Mouse (Mus musculus): Measurements from ENCODE around the gene Fnip2. TPM values are rescaled to one million over a fixed set of nuclear protein-coding genes. Genes with fewer than 3 reads are reported as not detected.
"Not testable (repeated sequence)": the region's sequence is repeated elsewhere in the genome, so short reads cannot be mapped to it uniquely, and the experiment has no call there.

Fnip2 gene
- polyA plus RNA-seq, 1 experiment from 2014 or later: 7.0 TPM

- H3K36me3 ChIP-seq: 0 out of 2 replicates have a peak, but pooled peaks cover 5% of the 10 kb centered on the region
Observed at GRCm38 (mm10) chr3:79452696-79453263, 114.8 kb downstream of the Fnip2 start.

GRCm38 (mm10) chr3:79449361-79449760, 118.2 kb downstream of the Fnip2 start:
- H3K9me3 ChIP-seq: no peaks in the 10 kb centered on the region
- WGBS: 53% methylated on average over 7 of the region's 7 CpGs
- H3K4me3 ChIP-seq: no peak overlapping the region
- no peak overlapping the region for H3K4me2 ChIP-seq (replicated peaks)
- peaks cover 8% of the 10 kb centered on the region; the same call in 1 of the 2 replicates for H3K4me1 ChIP-seq
- H3K27ac ChIP-seq: no peak overlapping the region
- no peaks in the 10 kb centered on the region for H3K36me3 ChIP-seq
- no peaks in the 10 kb centered on the region for H3K27me3 ChIP-seq
- H3K9ac ChIP-seq: no peak overlapping the region
- ATAC-seq (ENCODE audit: insufficient number of reproducible peaks, insufficient read depth, low FRiP score, low TSS enrichment): no peak

More at GRCm38 (mm10) chr3:79452696-79453263, 114.8 kb downstream of the Fnip2 start:
- H3K9me3 ChIP-seq: no peaks in the 10 kb centered on the region
- WGBS: 84% methylated on average over 14 of the region's 14 CpGs
- H3K27ac ChIP-seq: no peak overlapping the region
- no peak overlapping the region for H3K4me2 ChIP-seq (replicated peaks)
- H3K27me3 ChIP-seq: no peaks in the 10 kb centered on the region
- H3K9ac ChIP-seq: no peak overlapping the region
- peaks cover 8% of the 10 kb centered on the region; the same call in 1 of the 2 replicates for H3K4me1 ChIP-seq
- no peak for ATAC-seq (ENCODE audit: insufficient number of reproducible peaks, insufficient read depth, low FRiP score, low TSS enrichment)
- H3K4me3 ChIP-seq: no peak overlapping the region

- H3K4me2 ChIP-seq (replicated peaks): no peak overlapping the region
- H3K27me3 ChIP-seq: no peaks in the 10 kb centered on the region
- 77% methylated on average over 5 of the region's 5 CpGs for WGBS
- no peaks in the 10 kb centered on the region for H3K36me3 ChIP-seq
- peaks cover 8% of the 10 kb centered on the region; the same call in 1 of the 2 replicates for H3K4me1 ChIP-seq
- no peak overlapping the region for H3K4me3 ChIP-seq
- ATAC-seq (ENCODE audit: insufficient number of reproducible peaks, insufficient read depth, low FRiP score, low TSS enrichment): no peak
- H3K9me3 ChIP-seq: no peaks in the 10 kb centered on the region
- no peak overlapping the region for H3K27ac ChIP-seq
- no peak overlapping the region for H3K9ac ChIP-seq
Observed at GRCm38 (mm10) chr3:79448421-79448820, 119.2 kb downstream of the Fnip2 start.

GRCm38 (mm10) chr3:79446648-79447047, 120.9 kb downstream of the Fnip2 start:
- not testable (repeated sequence) for H3K4me1 ChIP-seq; H3K4me2 ChIP-seq (replicated peaks); H3K4me3 ChIP-seq; H3K27ac ChIP-seq; H3K9me3 ChIP-seq; H3K27me3 ChIP-seq; ATAC-seq (ENCODE audit: insufficient number of reproducible peaks, insufficient read depth, low FRiP score, low TSS enrichment); H3K9ac ChIP-seq; H3K36me3 ChIP-seq
- WGBS: 83% methylated on average over 3 of the region's 3 CpGs

- Histone ChIP-seq H3K27ac (no peak overlapping the region), H3K9me3 (no peaks in the 10 kb centered on the region), H3K4me1 (peaks cover 8% of the 10 kb centered on the region; the same call in 1 of the 2 replicates), H3K4me2 (replicated peaks) (no peak overlapping the region), H3K36me3 (no peaks in the 10 kb centered on the region), H3K27me3 (no peaks in the 10 kb centered on the region), H3K9ac (no peak overlapping the region), H3K4me3 (no peak overlapping the region)
- 93% methylated on average over 4 of the region's 4 CpGs for WGBS
- ATAC-seq (ENCODE audit: insufficient number of reproducible peaks, insufficient read depth, low FRiP score, low TSS enrichment): no peak
Observed at GRCm38 (mm10) chr3:79446124-79446523, 121.5 kb downstream of the Fnip2 start.

GRCm38 (mm10) chr3:79445041-79445440, 122.6 kb downstream of the Fnip2 start:
- 77% methylated on average over 8 of the region's 8 CpGs for WGBS
- no peak overlapping the region for H3K4me3 ChIP-seq
- peaks cover 8% of the 10 kb centered on the region; the same call in 1 of the 2 replicates for H3K4me1 ChIP-seq
- H3K4me2 ChIP-seq (replicated peaks): no peak overlapping the region
- H3K9ac ChIP-seq: no peak overlapping the region
- no peaks in the 10 kb centered on the region for H3K36me3 ChIP-seq
- H3K27ac ChIP-seq: no peak overlapping the region
- H3K9me3 ChIP-seq: no peaks in the 10 kb centered on the region
- no peak for ATAC-seq (ENCODE audit: insufficient number of reproducible peaks, insufficient read depth, low FRiP score, low TSS enrichment)
- H3K27me3 ChIP-seq: no peaks in the 10 kb centered on the region

GRCm38 (mm10) chr3:79443850-79444249, 123.7 kb downstream of the Fnip2 start:
- no peaks in the 10 kb centered on the region for H3K36me3 ChIP-seq
- ATAC-seq (ENCODE audit: insufficient number of reproducible peaks, insufficient read depth, low FRiP score, low TSS enrichment): no peak
- H3K9ac ChIP-seq: no peak overlapping the region
- peaks cover 3% of the 10 kb centered on the region; the same call in 1 of the 2 replicates for H3K4me1 ChIP-seq
- no peak overlapping the region for H3K4me2 ChIP-seq (replicated peaks)
- no peak overlapping the region for H3K4me3 ChIP-seq
- H3K9me3 ChIP-seq: no peaks in the 10 kb centered on the region
- 66% methylated on average over 4 of the region's 4 CpGs for WGBS
- H3K27me3 ChIP-seq: no peaks in the 10 kb centered on the region
- H3K27ac ChIP-seq: no peak overlapping the region

GRCm38 (mm10) chr3:79440976-79441491, 126.6 kb downstream of the Fnip2 start:
- no peak for ATAC-seq (ENCODE audit: insufficient number of reproducible peaks, insufficient read depth, low FRiP score, low TSS enrichment)
- Histone ChIP-seq H3K4me1 (no peaks in the 10 kb centered on the region), H3K4me3 (no peak overlapping the region), H3K27me3 (no peaks in the 10 kb centered on the region), H3K27ac (no peak overlapping the region), H3K9ac (no peak overlapping the region), H3K36me3 (no peaks in the 10 kb centered on the region), H3K4me2 (replicated peaks) (no peak overlapping the region), H3K9me3 (no peaks in the 10 kb centered on the region)
- 77% methylated on average over 12 of the region's 12 CpGs for WGBS

- Histone ChIP-seq H3K4me3 (no peak overlapping the region), H3K9me3 (no peaks in the 10 kb centered on the region), H3K27ac (no peak overlapping the region), H3K4me1 (no peaks in the 10 kb centered on the region), H3K9ac (no peak overlapping the region), H3K4me2 (replicated peaks) (no peak overlapping the region), H3K36me3 (no peaks in the 10 kb centered on the region), H3K27me3 (no peaks in the 10 kb centered on the region)
- WGBS: 95% methylated on average over 3 of the region's 3 CpGs
- ATAC-seq (ENCODE audit: insufficient number of reproducible peaks, insufficient read depth, low FRiP score, low TSS enrichment): no peak
Observed at GRCm38 (mm10) chr3:79438276-79438675, 129.3 kb downstream of the Fnip2 start.

GRCm38 (mm10) chr3:79436186-79436585, 131.4 kb downstream of the Fnip2 start:
- Histone ChIP-seq H3K4me2 (replicated peaks) (no peak overlapping the region), H3K4me3 (no peak overlapping the region), H3K36me3 (no peaks in the 10 kb centered on the region), H3K27ac (no peak overlapping the region), H3K27me3 (no peaks in the 10 kb centered on the region), H3K4me1 (no peaks in the 10 kb centered on the region), H3K9ac (no peak overlapping the region), H3K9me3 (no peaks in the 10 kb centered on the region)
- 86% methylated on average over 7 of the region's 7 CpGs for WGBS
- no peak for ATAC-seq (ENCODE audit: insufficient number of reproducible peaks, insufficient read depth, low FRiP score, low TSS enrichment)

- H3K27me3 ChIP-seq: no peaks in the 10 kb centered on the region
- H3K9ac ChIP-seq: no peak overlapping the region
- H3K36me3 ChIP-seq: no peaks in the 10 kb centered on the region
- H3K4me2 ChIP-seq (replicated peaks): no peak overlapping the region
- no peaks in the 10 kb centered on the region for H3K9me3 ChIP-seq
- no peak overlapping the region for H3K4me3 ChIP-seq
- ATAC-seq (ENCODE audit: insufficient number of reproducible peaks, insufficient read depth, low FRiP score, low TSS enrichment): no peak
- no peak overlapping the region for H3K27ac ChIP-seq
- H3K4me1 ChIP-seq: no peaks in the 10 kb centered on the region
- WGBS: 43% methylated on average over 5 of the region's 5 CpGs
Observed at GRCm38 (mm10) chr3:79434985-79435384, 132.6 kb downstream of the Fnip2 start.

GRCm38 (mm10) chr3:79434436-79434835, 133.2 kb downstream of the Fnip2 start:
- H3K4me3 ChIP-seq: no peak overlapping the region
- no peak overlapping the region for H3K9ac ChIP-seq
- no peak overlapping the region for H3K4me2 ChIP-seq (replicated peaks)
- H3K36me3 ChIP-seq: no peaks in the 10 kb centered on the region
- H3K27me3 ChIP-seq: no peaks in the 10 kb centered on the region
- 74% methylated on average over 9 of the region's 9 CpGs for WGBS
- H3K4me1 ChIP-seq: no peaks in the 10 kb centered on the region
- no peaks in the 10 kb centered on the region for H3K9me3 ChIP-seq
- H3K27ac ChIP-seq: no peak overlapping the region
- ATAC-seq (ENCODE audit: insufficient number of reproducible peaks, insufficient read depth, low FRiP score, low TSS enrichment): no peak
